Mouse (Mus musculus): ENCODE measurements around the gene Irx6. TPM values are rescaled to one million over a fixed set of nuclear protein-coding genes. Genes with fewer than 3 reads are reported as not detected.

Gene Irx6
- not detected for polyA plus RNA-seq (2017; shearing (Covaris generic))

GRCm38 (mm10) chr8:92674244-92675128 lies at the start of gene Irx6:
Irx6 (plus strand) TSS chr8:92674288.
- ATAC-seq = no peak

- no peak for ATAC-seq
Observed at GRCm38 (mm10) chr8:92628711-92629650, 45.1 kb upstream of the Irx6 start.

- no peak for ATAC-seq
Observed at GRCm38 (mm10) chr8:92633199-92633598, 40.9 kb upstream of the Irx6 start.

- no peak for ATAC-seq
Observed at GRCm38 (mm10) chr8:92640820-92641219, 33.3 kb upstream of the Irx6 start.

- ATAC-seq = no peak
Observed at GRCm38 (mm10) chr8:92646637-92647036, 27.5 kb upstream of the Irx6 start.

GRCm38 (mm10) chr8:92664207-92664606 lies 9.9 kb upstream of the Irx6 start:
- no peak for ATAC-seq

DNA sequence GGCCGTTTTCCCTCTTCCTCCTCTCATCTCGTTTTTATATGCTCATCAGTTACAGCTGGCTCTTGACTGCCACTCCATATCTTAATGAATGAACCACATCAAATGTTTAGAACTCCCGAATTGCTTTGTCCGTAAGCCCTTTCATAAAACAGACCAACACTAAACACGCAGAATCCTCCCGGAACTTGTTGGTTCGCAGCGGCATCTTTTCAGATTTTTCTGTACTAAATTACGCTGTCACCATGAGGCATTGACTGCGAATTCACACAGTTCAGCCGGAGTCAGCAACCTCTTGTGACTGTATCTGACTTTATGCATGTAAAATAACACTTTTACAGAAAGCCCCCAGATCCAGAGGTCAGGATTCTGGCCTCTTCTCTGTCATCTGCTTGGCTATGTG lies 3.9 kb upstream of the Irx6 start:
- ATAC-seq = no peak

DNA sequence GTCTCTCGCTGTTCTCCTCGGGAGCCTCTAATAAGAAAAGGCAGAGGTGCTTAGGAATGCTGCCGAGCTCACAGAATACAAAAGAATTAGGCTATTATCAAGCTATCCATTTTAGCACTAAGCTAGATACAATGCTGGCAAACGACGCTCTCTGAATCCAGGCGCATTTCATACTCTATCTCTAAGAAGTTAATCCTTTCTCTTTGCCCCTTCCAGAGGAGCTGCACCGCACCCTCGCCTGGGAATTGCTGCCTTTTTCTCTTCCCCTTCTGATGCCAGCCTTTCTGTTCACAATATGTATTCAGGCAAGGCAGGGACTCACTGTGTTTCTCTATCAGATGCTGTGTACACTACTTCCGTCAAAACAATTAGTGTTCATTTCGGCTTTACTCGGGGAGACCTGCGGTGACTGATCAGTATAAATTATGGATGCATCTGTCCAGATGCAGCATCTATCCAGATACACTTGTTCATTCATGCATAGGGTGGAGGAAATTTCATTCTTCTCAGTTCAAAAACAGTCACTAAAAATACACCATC lies 3.4 kb upstream of the Irx6 start:
- ATAC-seq = no peak

DNA sequence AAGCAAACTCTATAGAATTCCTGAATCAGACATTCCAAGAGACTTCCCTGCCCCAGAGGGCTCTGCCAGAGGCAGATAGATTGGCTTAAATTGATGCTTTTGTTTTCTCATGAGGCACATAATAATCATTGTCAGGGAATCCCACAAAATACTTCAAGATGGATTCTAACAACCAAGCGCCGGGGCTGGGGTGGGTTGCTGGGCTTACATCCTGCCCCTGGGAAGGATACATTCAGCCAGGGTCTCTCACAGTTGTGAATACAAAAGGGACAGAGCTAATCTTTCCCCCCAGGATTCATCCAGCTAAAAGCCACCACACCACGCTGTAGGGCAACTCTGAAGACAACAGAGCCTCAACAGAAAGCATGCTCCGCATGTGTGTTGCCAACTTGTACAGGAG lies 2.2 kb upstream of the Irx6 start:
- no peak for ATAC-seq

GRCm38 (mm10) chr8:92673101-92673500 lies 987 bp upstream of the Irx6 start:
- ATAC-seq = no peak

- no peak for ATAC-seq
Observed at GRCm38 (mm10) chr8:92673555-92674243, 389 bp upstream of the Irx6 start.

- no peak for ATAC-seq
Observed at GRCm38 (mm10) chr8:92678407-92678806, 4.3 kb downstream of the Irx6 start.

GRCm38 (mm10) chr8:92697361-92697760 lies 23.3 kb downstream of the Irx6 start:
- no peak for ATAC-seq

- ATAC-seq = no peak
Observed at GRCm38 (mm10) chr8:92698411-92698810, 24.3 kb downstream of the Irx6 start.

DNA sequence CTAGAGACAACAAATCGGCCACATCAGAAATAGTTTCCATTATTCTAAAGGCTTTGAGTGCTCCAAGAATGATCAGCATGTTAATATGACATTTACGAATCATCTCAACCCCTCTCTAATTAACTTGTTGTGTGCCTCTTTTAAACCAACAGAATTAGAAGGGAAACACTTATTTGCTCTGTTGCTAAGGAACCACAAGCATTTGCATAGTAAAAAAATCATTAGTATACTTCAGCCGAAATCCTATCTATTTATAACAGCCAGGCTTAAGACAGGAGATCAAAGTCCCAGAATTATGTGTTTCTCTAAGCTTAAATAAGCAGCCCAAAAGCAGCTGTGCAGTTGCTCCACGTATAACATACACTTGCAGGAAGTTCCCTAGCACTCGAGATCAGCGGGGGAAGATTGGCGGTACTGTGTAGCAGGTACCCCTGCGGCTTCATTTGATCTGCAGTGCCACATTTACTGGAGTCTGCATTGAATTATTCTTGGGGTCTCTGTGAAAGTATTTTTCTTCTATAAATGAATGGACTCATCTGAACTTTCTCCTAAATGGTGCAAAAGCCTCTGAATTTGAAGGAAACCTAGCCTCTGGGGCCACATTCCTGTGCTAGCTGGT lies 25.9 kb downstream of the Irx6 start:
- ATAC-seq = no peak

- ATAC-seq = no peak
Observed at GRCm38 (mm10) chr8:92703375-92703774, 29.3 kb downstream of the Irx6 start.

DNA sequence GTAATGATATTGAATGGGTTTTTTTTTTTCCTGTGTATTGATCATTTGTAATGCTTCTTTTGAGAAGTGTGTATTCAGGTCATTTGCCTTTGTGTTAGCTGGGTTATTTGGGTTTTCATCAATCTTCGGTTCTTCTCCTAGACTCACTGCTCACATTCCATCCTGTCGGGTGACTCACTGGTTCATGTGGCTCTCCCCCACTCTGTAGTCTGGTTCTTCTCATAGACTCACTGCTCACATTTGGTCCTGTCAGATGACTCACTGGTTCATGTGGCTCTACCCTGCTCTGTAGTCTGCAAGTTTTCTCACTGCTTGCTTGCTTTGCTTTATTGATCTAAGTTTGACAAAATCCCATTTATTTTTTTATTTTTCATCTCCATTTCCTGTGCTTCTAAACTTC lies 32.2 kb downstream of the Irx6 start:
- ATAC-seq = no peak

- no peak for ATAC-seq
Observed at GRCm38 (mm10) chr8:92713286-92713685, 39.2 kb downstream of the Irx6 start.

DNA sequence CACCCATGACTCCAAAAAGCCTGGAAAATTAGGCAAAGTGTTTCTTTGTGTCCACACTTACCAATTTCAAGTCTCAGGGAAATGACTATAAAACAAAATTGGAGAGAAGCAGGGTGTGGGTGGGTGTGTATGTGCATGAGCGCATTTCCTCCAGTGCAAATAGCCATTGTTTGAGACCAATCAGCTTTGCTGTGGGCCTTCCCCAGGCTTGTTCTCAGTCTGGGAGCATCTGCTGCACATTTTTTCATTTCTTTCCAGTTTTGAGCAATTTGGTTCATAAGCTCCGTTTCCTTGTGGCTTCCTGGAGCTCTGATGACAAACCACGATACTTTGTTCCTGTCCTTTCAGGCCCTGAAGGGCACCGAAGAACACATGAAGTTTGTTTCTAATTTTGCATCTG lies 43.3 kb downstream of the Irx6 start:
- ATAC-seq = no peak

DNA sequence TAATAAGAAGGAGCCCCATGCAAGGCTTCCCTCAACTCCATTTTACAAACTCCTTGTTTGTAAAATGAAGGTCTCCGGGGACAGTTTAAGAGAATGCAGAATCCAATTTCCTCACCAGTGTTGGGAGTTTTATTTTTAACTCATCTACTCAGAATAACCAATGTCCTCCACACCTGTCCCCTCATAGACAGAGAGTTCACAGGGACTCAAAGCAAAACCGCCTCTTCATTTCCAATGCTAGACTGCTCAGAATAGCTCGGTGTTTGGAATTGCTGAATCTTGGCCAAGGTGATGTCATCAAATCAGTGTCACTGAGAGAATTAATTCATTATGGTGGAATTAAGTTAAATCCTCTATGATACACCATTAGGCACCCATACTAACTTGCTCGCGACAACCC lies 44.0 kb downstream of the Irx6 start:
- no peak for ATAC-seq

DNA sequence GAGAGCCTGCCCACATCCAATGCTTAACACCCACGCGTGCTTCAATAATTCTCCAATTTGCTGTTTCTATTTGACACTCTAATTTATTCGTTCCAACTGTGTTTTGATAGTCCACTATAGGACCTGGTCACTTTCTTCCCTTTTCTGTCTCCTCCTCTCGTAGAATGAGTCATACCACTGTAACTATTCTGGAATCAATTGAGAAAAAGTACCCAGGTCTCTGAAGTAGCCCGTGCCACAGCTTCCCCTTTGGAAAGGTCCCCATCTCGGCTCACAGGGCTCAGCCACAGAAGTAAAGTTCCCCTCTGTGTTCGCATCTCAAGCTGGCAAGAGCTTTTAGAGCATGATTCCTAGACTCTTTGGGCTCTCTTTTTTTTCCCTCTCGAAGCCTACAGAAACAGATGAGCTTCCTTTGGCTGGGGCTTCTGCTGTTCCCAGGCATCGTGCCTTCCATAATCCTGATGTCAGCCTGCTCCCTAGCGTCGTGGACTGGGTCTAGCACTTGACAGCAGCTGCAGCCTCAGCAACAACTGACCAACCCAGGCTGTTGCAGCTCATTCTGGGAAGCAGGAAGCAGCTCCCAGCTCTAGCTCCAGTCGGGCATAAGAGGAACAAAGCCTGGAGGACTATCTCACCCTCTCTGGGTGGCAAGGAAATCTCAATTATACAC lies 47.3 kb downstream of the Irx6 start:
- no peak for ATAC-seq

DNA sequence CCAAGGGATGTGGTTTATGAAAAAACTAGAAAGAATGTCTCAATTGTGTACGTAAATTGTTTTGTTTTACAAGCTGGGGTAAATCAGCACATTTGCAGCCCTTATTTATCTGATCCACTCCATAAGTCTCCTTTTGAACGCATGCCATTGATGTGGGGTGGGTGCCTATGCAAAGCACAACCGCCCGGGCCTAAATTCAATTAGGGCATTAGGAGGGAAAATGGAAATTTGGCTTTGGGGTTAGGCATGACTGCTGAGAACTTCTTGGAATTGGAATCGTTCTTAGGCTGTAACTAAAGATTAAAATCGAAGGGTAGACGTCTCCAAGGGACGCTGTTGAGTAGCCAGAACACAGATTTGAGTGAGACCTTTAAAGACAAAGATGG lies 47.8 kb downstream of the Irx6 start:
- ATAC-seq = no peak
